Mouse (Mus musculus): ENCODE data around the gene Golga2.

Golga2 gene

DNA sequence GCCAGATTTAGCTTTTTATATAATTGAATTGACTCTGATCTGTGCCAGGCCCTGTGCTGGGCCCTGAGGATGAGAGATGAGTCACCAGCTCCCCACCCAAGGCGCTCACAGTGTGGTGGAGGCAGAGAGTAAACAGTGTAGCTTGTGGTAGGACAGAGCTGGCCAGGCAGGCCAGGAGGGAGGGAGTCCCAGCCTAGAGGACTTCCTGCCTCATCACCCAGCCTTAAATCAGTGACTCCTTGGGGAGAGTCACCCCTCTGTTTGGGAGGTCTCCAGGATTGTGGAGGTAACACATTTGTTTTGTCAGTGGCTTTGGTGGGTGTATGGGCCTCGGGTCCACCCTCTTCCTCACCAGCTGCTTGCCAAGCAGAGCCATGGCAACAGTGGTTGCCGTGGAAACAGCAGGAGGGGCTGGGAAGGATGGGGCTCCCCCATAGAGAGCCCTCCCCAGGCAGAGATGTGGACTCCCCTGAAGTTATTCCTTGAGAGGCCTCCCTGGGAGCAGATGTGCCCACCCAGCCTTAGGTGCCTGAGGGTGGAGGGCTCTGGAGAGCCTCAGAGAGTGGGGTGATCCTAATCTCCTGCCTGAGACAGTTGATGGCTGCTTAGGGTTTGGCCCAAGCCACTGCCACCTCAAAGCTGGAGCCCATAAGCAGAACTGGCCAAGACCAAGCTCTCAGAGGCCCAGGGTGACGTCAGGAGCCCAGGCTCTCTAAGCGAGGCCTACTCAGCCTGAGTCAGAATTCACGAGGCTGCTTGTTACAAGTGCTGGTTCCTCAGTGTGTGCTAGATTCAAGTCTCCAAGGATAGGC is 55.6 kb downstream of the Golga2 start:
- DNase-seq (ENCODE audit: low read depth, low spot score), result no peak

DNA sequence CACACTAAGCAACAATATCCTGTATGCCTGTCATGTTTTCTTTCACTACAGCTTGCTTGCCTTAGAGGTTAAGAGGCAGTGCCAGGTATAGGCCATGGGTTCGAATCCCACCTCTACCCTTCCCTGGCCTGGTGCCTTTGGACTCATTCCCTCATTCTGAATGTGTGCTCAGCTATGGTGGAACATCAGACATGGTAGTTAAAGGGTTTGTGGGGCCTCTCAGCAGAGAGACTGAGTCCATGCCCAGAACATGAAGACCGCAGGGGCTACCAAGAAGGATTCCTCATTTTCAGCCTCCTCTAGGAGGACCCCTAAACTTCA is 56.1 kb downstream of the Golga2 start:
- no peak for DNase-seq (ENCODE audit: low read depth, low spot score)

DNA sequence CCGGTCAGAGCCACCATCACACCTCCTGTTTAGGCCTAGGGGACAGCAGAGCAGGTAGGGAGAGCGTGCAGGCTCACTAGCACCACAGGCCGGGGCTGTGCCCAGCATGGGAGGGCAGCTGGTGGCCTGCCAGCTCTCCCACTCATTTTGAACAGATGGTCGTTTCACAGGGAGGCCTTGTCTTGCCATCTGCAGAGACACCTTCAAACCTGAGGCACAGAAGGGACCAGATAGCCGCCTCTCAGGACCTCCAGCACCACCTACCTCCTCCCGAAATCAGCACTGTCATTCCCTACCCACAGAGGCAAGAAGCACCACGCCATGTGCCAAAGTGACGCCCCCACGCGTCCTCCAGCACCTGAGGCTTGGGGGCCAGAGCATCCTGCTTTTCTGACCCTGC is 56.9 kb downstream of the Golga2 start:
- DNase-seq (ENCODE audit: low read depth, low spot score), result no peak

DNA sequence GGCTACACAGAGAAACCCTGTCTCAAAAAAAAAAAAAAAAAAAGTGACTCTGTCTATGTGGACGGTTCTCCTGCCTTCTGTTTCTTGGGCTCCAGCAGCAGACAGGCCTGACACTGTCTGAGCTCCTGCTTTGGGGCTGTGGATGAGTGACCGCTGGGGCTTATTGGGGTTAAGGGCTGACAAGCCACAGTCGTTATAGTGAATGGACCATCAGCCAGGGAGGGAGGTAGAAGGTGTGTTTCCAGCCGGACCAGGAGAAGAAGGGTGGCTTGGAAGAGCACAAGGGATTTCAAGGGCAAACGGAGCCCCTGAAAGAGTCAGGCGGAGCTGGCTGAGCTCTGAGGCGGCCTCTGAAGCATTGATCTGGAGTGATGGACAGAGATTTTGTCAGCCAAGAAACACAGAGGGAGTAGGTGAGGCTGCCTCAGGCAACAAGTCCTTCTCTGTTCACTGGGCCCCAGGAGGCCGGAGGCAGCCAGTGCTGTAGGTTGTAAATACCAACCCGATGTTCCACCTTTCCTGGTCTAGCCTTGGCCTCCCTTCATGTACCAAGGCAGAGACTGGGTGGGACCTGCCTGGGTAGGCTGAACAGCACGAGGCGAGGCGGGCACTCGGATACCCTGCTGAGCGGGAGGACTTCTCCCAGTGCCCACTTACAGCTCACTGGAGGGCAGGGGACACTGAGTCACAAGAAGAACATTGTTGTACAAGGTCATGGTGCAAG is 57.6 kb downstream of the Golga2 start:
- DNase-seq (ENCODE audit: low read depth, low spot score), result no peak

DNA sequence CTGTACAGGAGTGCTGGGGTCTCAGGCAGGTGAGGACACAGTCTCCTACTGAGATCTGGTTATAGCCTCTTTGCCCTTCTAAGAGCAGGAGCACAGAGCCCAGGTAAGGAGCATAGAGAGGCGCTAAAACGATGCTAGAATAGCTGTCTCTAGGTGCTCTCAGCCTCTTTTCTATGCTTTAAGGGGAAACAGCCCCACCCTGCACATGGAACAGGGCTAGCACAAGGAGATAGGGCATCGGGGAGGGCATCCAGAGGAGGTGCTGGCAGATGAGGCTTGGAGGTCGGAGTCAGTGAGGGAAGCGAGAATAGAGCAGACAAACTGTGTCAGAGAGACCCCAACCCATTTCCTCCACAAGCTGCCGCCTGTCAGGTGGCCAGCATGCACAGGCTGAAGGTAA is 59.8 kb downstream of the Golga2 start:
- DNase-seq (ENCODE audit: low read depth, low spot score), result no peak

DNA sequence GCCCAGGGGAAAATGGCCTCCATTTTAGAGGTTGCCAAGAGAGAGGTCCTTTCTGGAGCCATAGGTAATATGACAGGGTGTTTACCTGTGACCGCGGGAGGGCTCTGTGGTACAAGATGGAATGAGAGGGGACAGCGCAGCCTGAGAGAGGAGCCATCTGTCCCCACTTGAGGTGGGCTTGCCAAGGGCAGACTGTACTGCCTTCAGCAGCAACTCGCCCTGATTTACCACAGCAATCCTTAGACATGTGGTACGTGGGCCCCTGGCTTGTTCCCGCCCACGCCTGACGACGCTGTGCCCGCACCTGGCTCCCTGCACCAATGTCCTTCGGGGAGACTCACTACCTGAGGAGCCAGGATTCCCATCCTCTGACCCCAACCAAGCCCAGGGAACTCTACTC is 61.1 kb downstream of the Golga2 start:
- DNase-seq (ENCODE audit: low read depth, low spot score), result no peak

DNA sequence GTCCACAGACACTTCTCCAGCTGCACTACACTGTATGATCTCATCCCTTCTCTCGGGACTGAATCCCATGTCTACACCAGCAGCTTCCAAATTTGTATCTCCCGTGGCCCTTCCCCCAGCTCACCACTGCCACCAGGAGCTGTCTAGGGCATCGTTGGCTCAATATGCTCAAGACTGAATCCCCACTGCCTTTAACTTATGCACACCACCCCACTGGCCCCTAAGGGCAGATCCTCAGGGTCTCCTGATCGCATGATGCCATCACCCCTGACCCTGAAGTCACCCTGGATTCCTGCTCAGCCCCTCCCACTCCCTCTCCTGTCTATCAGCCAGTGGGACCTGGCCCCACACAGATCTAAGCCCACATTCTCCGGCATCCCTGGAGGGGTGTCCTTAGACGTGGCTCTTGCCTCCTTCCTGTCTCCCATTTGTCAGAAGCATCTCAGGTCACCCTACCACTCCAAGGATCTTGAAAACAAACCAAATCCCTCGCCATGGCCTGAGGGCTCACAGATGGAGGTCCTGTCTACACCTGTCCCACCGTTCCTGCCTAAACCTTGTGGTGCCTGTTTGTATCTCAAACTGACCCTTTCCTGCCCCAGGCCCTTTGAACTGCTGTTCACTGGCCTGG is 62.6 kb downstream of the Golga2 start:
- no peak for DNase-seq (ENCODE audit: low read depth, low spot score)

DNA sequence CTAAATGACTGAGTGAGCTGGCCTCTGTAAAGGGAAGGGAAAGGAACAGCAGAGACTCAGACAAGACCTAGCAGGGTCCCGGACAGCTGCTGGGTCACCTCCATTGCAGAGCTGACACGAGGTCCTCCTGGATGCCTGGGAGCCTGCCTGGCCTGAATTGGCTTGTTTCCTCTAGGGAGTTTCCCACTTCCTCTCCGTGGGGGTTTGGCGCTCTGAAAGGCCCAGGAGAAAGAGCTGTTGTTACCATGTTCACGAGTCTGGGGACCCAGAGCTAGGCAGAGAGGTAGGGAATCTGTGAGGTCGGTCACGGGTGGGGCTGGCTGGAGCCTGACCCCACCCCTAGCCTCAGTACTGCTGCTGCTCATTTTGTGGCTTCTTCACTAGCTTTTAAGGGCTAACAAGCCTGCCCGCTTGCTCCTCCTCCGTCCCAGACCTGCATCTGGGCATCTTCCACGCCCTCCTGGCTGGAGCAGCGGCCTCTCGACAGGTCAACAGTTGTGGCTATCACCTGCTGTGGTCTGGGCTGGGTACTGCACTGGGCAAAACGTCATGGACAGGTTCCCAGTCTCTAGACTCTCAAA is 63.4 kb downstream of the Golga2 start:
- DNase-seq (ENCODE audit: low read depth, low spot score), result no peak

DNA sequence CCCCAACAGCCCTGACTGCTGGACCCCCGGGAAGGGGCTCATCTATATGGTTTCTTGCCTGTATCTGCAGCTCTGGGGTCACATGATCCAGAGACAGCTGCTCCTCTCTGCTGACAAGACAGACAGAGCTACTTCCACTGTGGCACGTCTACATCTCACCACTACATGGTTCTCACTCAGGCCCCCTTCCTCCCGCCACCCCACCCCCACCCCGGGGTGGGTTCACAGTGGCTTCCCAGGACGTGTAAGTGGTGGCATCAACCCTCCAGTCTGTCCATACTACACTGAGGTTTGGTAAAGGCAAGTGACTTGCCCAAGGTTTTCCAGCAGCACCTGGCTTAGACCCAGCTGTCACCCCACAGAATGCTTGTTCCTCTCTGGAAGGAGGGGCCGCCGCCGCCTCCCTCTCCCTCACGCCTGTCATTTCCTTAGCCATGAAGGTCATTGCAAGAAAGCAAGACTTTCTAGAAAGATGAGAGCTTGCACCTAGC is 64.3 kb downstream of the Golga2 start:
- DNase-seq (ENCODE audit: low read depth, low spot score), result peak; percentile 16

DNA sequence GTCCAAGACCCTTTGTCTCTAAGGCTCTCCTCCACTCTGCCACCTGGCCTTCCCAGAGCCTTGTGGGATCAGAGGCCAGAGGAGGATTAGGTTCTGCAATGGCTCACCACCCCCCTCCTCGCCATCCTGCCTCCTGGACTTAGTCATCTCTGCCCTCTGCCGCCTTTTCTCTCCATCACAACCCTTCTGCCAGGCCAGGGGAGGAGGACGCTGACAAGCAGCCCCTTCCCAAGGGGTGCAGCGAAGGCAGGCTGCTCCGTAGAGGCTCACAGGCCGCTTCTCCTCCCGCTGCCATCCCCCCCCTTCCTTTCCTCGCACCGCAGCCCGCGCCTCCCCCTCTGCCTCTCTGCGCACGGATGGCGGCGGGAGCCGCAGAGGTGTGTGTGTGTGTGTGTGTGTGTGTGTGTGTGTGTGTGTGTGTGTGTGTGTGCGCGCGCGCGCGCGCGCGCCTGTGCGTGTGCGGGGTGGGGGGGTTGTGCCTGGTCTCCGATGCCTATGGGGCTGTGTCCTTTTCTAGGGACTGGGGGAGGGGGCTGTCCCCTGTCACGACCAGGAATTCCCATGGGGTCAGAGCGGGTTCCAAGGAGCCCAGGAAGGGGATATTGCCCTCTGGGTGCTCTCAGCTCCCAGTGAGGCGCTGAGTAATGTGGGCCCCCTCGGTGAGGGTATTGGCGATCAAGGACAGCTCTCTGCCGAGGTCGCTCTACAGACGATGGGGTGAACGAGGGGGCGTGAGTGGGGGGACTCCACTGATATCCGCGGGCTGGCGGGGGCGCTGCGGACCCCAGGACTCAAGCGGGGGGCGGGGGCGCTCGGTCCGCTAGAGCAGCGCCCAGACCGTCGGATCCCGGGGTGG is 65.2 kb downstream of the Golga2 start, which contains the start of gene Ciz1:
Gene Ciz1 (plus strand): TSS at position 177 of the 856 bp plus-strand sequence.
- peak; percentile 68 for DNase-seq (ENCODE audit: low read depth, low spot score)

DNA sequence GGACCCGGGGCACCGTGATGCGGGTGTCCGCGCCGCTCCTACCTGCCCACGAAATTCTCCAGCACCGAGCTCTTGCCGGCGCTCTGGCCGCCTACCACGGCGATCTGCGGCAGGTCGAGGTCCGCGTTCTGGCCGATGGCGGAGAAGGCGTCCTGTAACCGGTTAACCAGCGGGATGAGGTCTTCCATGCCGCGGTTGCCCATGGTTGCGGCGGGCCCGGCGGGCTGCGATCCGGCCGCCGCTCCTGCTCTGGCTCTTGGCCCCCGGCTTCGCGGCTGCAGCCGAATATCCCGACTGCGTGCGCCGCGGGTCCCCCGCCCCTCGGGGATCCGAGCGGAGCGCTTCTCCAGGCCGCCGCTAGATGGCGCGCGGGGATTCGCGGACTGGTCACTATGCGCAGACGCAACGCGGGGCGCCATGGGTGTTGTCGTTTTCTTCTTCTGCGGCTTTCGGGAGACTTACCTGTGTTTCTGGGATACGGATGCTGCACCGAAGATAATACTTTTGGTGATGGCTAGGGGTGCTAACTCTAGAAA is 65.9 kb downstream of the Golga2 start, which contains the start of gene Dnm1:
Gene Dnm1 (minus strand): TSS at position 332 of the 536 bp plus-strand sequence.
- DNase-seq (ENCODE audit: low read depth, low spot score), result peak; percentile 86

DNA sequence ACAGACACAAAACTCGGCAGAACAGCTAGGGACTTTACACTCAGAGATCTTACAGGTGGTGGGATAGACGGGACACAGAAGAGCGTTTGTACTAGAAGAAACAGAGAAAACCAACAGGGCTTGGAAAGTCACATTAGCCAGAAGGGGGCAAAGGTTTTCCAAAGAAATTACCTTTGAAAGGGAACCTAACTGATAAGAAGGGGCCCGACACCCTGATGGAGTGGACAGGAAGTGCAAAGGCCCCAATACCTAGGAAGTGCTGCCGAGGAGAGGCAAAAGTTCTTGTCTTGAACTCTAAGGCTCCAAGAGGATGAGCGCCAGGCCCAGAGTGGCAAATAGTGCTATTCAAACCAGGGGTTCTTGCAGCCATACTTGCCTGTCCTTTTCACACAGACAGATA is 66.7 kb downstream of the Golga2 start:
- DNase-seq (ENCODE audit: low read depth, low spot score), result no peak

DNA sequence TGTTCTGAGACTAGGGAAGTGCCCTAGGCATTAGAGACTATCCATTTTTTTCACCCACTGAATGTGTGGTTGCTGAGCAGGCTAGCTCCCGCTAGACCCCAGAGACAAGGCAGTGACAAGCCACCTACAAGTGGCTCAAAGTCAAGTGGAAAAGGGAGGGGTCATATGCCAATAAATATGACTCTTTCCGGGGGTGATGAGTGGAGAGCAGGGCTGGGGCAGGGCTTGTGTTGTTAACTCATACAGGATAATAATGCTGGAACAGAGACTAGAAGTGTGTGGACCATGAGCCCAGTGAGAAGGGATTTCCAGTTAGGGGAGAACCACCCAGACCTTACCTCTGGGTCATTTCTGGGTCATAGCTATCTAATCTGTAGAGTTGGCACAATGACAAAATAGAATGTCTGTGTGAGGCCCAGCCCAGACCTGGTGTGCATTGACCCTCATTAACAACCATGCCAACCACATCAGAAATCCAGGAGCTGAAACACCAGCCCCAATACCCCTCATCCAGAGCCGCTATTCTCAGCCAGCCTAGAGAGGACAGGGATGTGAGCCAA is 67.2 kb downstream of the Golga2 start:
- no peak for DNase-seq (ENCODE audit: low read depth, low spot score)

DNA sequence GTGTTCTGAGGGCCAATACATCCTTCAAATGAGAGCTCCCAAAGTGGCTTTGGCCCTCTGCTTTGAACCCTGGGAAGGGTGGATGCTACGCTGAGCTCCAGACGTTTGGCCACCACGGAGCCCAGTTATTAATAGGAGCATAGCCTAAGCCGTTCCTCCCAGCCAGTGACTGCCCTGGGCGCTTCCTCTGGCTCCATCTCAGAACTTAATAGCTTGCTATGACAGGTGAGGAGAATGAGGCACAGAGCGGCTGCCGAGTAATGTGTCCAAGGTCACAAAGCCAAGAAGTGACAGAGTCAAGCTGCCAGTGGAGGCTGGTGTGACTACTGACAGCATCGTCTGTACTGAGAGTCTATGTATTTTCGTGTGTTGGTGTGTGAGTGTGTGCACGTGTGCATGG is 69.0 kb downstream of the Golga2 start:
- no peak for DNase-seq (ENCODE audit: low read depth, low spot score)
